Mouse (Mus musculus): Measurements from ENCODE around the gene Mapk1ip1l. TPM values are rescaled to one million over a fixed set of nuclear protein-coding genes. Genes with fewer than 3 reads are reported as not detected.

Gene Mapk1ip1l
- 20.7 and 23.1 TPM in 2 replicates for polyA plus RNA-seq (2012; rRNA removed)

GRCm38 (mm10) chr14:47297785-47298407 lies at the start of gene Mapk1ip1l:
Gene Mapk1ip1l (plus strand): TSS chr14:47298266.

DNA sequence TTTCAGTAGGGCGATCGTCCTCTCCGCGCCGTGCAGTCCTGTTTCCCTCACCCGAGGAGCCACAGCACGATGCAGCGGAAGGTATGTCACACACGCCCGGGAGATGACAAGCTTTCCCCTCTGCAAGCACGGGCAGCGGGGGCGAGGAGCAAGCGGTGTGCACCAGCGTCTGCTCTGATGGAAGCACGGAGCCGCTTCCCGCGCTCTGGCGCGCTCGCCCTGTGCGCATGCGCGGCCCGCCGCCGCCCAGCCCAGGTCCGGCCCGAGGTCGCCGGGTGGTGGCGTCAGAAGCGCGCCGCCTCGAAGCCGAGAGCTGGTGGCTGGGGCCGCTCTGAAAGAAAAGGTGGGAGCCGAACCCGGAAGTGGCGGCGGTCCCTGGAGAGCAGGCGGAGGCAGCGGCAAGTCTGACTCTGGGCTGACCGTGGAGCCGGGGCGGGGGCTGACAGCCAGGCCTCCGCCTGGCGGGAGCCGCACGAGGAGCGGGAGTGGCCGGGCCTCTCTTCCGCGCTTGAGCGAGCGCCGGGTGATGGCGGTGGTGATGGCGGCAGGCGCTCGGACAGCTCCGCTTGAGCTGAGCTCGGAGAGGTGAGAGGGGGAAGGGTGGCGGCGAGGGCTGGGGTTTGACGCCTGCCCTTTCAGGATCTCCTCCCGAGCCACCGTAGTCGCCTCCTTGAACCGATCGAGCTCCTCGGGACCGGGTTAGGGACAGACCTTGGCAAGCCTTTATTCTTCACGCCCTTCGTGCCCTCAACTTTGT lies 21.3 kb upstream of the Mapk1ip1l start, which contains the start of the genes Wdhd1 and Socs4:
Wdhd1 (minus strand) TSS at position 221 of the 757 bp plus-strand sequence.
Socs4 (plus strand) TSS at position 295 of the 757 bp plus-strand sequence.

GRCm38 (mm10) chr14:47367461-47367860 lies 69.4 kb downstream of the Mapk1ip1l start, which contains the start of gene Lgals3:
Gene Lgals3 (plus strand): TSS chr14:47367751.

Other genes with a start within 250 kb of the Mapk1ip1l start
- gene Gch1, start 108.9 kb upstream of the Mapk1ip1l start, polyA plus RNA-seq (2012; rRNA removed): 2.5 and 2.7 TPM in 2 replicates
- 38.0 and 40.6 TPM in 2 replicates for gene Wdhd1, start 21.4 kb upstream of the Mapk1ip1l start, polyA plus RNA-seq (2012; rRNA removed)
- 5.7 and 6.9 TPM in 2 replicates for gene Socs4, start 21.3 kb upstream of the Mapk1ip1l start, polyA plus RNA-seq (2012; rRNA removed)
- gene Lgals3, start 69.5 kb downstream of the Mapk1ip1l start, polyA plus RNA-seq (2012; rRNA removed): 12.6 and 16.9 TPM in 2 replicates
- gene Dlgap5, start 120.1 kb downstream of the Mapk1ip1l start, polyA plus RNA-seq (2012; rRNA removed): 43.5 and 47.7 TPM in 2 replicates
- 19.5 and 26.6 TPM in 2 replicates for gene Fbxo34, start 152.2 kb downstream of the Mapk1ip1l start, polyA plus RNA-seq (2012; rRNA removed)

All from liver, embryonic 14 days (tissue).